Mouse (Mus musculus) retina, adult 2 months (tissue): ENCODE results near the gene Alg9.
"Not testable (repeated sequence)": the region's sequence is repeated elsewhere in the genome, so short reads cannot be mapped to it uniquely, and the experiment has no call there.

ENCODE experiments used
- DNase-seq: peaks from one replicate; pipeline ENCODE4 v3.0.0-alpha.2; 2012; ENCODE audit warnings: low read depth, low spot score

Alg9 gene

DNA sequence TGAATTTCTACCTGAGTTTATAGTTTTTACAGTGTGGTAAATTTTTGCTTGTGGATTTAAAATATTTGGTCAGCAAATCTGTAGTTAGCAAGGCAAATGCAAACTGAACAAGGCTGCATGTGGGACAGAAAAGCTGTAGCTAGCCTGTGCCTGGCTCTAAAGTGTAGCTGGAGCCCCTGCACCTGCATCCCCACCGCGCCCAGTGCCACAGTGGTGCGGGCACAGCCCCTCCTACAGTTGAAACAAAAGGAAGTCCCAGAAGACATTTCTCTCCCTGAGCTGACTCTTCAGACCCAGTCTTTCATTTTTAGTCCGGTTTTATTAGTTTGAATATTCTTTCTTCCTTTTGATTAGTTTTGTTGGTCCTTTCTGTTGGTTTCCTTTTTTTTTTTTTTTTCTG, 40.8 kb downstream of the Alg9 start:
- DNase-seq = no peak

DNA sequence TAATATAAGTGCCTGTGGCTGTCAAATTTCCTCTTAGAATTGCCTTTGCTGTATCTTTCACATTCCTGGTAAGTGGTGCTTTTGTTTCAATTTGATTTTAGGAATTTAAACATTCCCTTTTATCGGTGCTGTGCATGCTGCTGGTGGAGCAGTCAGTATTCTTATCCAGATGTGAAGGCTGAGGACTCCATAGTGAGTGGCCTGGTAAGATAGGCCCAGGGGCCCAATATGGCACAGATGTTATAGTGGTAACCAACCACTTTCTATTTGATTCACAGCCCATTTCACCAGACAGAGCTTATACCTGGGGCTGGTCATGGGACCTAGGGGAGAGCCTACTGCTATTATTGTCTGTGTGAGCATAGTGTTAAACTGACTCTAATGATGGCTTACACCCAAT, 41.7 kb downstream of the Alg9 start:
- no peak for DNase-seq

GRCm38 (mm10) chr9:50818050-50818449, 43.2 kb downstream of the Alg9 start:
- DNase-seq = no peak

DNA sequence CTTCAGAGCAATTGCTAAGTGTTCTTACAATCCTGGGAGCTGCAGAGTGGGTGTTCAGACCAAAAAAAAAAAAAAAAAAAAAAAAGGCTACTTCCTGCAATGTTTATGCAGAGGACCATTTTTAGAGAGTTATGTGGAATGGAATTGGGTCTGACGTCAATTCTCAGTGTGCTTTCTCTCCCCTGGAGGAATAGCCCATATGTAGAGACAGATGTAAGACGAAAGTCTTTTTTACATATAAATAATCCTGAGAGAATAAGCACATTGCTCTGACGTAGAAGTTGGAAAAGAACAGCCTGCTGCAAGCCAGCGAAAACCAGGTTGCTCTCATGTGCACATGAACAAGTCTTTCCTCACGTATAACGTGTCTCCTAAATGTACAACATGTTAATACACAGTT, 44.9 kb downstream of the Alg9 start:
- no peak for DNase-seq

- DNase-seq = no peak
Observed at GRCm38 (mm10) chr9:50821651-50822050, 46.8 kb downstream of the Alg9 start.

GRCm38 (mm10) chr9:50822216-50822615, 47.4 kb downstream of the Alg9 start:
- DNase-seq = no peak

DNA sequence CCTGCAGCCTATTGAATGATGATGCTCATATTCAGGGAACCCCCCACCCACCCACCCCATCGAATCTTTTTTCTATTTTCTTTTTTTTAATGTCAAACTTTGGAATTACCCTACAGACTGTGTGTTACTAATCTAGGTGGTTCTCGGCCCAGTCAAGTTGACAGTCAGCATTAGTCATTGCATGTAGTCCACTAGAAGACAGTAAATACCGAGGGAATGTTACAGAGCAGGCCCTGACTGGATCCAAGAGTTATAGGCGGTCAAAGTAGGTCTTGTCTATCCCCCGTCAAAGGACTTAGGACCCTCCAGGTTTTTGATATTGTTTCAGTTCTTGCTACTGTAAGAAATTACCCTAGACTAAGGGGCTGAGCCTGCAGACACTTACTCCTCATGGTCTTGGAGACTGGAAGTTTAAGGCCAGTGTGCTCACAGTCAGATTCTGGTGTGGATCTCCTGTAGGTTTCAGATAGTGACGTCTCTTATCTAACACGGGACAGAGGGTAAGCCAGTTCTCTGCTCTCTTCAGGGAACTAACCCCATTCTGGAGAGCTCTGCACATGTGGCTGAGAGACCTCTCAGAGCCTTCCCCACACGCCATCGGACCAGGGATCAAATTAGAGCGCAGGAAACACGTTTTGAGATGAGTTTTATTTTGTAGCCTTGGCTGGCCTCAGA, 49.1 kb downstream of the Alg9 start:
- no peak for DNase-seq

GRCm38 (mm10) chr9:50831514-50831913, 56.7 kb downstream of the Alg9 start:
- no peak for DNase-seq

DNA sequence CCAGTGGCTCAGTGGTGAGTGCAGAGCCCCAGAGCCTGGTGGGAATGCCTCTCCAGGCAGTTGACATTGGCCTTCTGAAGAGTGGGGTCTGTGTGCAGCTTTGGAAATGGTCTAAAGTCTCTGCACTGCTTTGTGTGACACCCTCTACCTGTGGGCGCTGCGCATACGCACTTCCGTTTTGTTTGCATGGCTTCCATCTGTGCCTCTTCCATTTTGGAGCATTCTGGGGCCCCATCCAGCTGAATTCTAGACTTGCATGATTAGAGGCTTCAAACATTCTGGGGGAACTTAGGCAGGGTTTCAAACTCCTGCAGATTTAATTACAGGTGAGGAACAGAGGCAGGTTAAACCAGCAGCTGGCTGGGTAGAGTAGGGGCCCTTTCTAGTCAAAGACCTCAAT, 57.3 kb downstream of the Alg9 start:
- no peak for DNase-seq

DNA sequence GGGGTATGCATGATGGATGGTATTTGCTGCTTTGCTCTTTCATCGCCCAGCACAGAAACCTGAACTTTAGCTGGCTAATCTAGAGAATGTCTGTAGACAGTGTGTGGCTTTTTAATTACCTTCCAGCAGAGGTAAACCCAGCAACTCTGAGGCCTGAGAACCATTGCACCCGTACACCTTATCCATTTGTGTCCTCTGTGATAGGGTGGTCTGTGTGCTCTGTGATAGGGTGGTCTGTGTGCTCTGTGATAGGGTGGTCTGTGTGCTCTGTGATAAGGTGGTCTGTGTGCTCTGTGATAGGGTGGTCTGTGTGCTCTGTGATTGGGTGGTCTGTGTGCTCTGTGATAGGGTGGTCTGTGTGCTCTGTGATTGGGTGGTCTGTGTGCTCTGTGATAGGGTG, 57.8 kb downstream of the Alg9 start:
- not testable (repeated sequence) for DNase-seq

DNA sequence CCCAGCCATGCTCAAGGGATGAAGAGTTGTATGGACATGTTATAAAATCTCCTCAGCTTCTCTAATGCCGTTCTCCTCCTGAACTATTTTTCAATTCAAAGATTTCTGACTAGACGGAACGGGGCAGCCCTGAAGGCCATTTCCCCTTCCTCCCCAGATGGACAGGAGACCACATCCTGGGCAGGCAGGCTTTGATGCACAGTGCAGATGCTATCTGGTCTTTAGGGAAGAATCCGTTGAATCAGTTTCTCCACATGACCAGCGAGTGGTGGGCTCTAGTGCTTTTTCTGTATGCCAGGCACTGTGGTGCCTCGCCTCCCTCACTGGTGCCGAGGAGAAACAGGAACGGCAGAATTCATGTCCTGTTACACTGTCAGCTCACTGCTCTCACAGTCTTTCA, 59.0 kb downstream of the Alg9 start:
- DNase-seq = no peak

GRCm38 (mm10) chr9:50835068-50835705, 60.4 kb downstream of the Alg9 start:
- no peak for DNase-seq

GRCm38 (mm10) chr9:50836097-50836496, 61.3 kb downstream of the Alg9 start:
- no peak for DNase-seq

DNA sequence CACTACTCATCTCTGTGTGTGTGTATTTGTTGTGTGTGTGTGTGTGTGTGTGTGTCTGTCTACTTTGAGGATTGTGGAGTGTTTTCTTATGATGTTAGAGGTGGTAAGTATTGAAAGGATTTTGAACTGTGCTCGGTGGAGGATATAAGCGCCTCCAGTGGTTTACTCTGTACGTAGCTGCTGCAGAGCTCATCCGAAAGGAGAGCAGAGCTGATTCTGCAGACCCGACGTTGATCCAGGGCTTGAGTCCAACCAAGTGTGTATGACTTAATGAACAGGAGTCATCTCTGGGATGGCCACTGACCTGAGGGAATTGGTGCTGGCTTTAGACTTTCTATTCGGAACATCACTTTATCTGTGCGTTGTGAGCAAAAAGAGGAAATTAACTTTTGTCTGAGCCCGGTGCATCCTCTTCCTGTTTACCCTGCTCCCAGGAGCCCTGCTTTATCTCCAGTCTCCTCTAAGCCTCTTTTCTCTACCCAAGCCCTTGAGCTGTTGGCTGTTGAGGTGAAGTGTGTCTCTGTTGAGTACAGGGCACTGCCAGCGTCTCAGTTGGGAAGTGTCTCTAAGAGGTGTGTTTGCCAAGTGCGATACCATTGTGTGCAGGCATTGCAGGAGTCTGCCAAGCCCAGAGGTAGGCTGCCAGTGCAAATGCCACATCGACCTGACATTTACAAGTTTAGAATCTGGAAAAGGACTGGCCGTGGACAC, 66.4 kb downstream of the Alg9 start:
- no peak for DNase-seq

DNA sequence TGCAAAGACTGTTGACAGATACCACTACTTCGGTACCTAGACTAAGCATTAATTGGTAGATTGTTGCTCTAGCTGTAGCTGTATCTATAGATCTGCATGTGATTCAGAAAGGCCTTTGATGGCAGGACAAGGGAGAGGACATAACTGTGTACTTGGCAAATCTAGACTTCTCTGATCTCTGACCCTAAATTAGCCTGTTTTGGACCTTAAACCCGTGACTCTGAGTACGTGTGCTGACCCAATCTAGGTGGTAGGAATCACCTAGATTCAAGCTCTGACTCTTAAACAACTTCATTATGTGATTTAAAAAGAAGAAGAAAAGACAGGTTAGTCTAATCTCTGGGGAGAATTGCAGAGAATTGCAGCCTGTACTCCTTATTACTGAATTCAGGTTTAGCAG, 70.3 kb downstream of the Alg9 start, which contains the start of gene Ppp2r1b:
Gene Ppp2r1b (plus strand): TSS at position 221 of the 400 bp plus-strand sequence.
- DNase-seq = no peak

DNA sequence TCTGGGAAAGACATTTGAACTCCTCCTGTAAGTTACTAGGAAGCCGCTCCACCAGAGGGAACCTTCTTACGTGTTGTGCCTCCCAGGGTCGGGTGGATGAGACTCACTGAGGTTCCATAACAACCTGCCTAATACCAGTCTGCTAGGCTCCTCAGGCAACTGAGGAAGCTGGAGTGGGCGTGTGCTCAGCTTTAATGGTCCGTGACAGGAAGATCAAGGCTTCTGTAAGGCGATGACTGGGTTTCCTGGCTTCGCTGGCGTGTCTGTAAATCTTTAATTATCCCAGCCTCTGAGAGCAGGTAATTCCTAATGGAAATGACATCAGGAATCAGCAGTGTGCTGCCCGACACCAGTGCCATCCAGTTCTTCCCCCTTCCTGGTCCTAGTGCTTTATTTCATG, 70.7 kb downstream of the Alg9 start:
- no peak for DNase-seq

DNA sequence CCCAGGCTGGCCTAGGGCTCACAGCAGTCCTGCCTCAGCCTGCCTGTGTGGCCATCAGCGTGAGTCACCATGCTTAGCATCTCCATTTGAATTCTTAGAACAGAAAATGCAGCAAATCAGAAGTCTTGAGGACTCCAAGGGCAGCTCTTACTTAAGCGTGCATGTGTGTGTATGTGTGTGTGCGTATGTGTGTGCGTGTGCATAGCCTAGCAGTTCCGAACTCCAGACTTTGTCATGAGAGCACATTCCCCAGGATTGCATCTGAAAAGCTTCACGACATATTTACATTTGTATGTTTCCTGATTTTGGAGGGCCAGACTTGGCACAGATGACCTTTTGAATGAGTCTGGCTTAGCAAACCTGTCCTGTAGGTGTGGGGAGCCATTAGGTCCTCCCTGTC, 72.3 kb downstream of the Alg9 start:
- no peak for DNase-seq

GRCm38 (mm10) chr9:50847606-50848368, 73.0 kb downstream of the Alg9 start:
- no peak for DNase-seq

- DNase-seq = no peak
Observed at GRCm38 (mm10) chr9:50848821-50849220, 74.0 kb downstream of the Alg9 start.

DNA sequence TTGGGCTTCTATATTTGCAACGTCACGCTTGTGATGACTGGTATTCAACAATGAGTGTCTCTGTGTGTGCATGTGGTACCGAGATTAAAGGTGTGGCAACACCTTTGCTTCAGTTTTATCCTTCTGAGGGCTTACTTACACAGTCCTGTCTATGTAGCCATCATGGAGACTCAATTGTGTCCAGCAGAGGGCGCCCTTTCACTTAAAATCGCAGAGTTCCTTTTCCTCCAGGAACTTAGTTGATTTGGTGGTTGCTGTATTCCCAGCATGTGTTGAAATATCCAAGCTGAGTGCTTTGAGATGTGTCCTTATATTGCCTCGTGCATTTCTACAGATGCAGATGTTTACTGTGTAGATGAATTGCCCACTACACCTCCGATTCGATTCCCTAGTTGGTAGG, 74.4 kb downstream of the Alg9 start:
- peak; percentile 69 for DNase-seq

GRCm38 (mm10) chr9:50849755-50850154, 74.9 kb downstream of the Alg9 start:
- DNase-seq = no peak

DNA sequence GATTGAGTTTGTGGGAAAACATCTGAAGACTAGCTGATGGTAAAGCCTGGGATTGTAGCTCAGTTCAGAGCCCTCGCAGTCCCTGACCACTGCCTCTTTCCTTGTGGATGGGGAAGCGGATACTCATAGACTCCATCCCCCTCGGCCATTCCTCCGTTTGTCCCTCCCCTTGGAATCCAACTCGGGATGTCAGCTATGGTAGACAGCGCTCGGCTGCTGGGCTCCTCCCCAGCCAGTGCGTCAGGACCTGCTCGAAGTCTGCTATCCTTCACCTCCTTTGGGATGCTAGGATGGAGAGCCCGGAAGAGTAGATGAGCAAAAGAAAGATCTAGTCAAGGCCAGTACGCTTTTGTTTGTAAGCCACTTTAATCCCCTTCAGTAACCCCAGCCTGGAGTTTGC, 75.5 kb downstream of the Alg9 start:
- no peak for DNase-seq
